Mouse (Mus musculus) cortical plate, adult 2 months (tissue): ENCODE measurements around the gene Spon1.

Experiments
- CTCF ChIP-seq: fragments of 200-500 bp; IDR thresholded peaks from 2 replicates; pipeline ENCODE4 v1.5.1; 2011; ENCODE audit warnings: mild to moderate bottlenecking, control low read depth, low read length; ENCODE audit not compliant: insufficient read depth; ENCODE audit errors: extremely low read depth
- POLR2A ChIP-seq: fragments of 200-500 bp; IDR thresholded peaks from 2 replicates; pipeline ENCODE4 v1.6.1; 2011; ENCODE audit warnings: mild to moderate bottlenecking, low read length, control low read depth; ENCODE audit not compliant: insufficient read depth; ENCODE audit errors: extremely low read depth

- TF ChIP-seq CTCF (no peak), POLR2A (no peak)
Measured at GRCm38 (mm10) chr7:114079343-114079742, 313.5 kb downstream of the Spon1 start.
